Mouse (Mus musculus) frontal cortex, postnatal 36 days (tissue): ENCODE results near the gene Socs3.

Source experiments
- DNase-seq, 2 experiments: peaks; one replicate each; pipeline ENCODE4 v3.0.0; 2022; ENCODE audit warnings: low spot score in 2 of 2

Gene Socs3

GRCm38 (mm10) chr11:117954819-117955218 lies 15.0 kb downstream of the Socs3 start:
- no peak for DNase-seq

GRCm38 (mm10) chr11:117954094-117954493 lies 15.8 kb downstream of the Socs3 start:
- DNase-seq = no peak

- DNase-seq = no peak
Measured at GRCm38 (mm10) chr11:117952174-117952933, 17.5 kb downstream of the Socs3 start.

- DNase-seq = no peak
Measured at GRCm38 (mm10) chr11:117951391-117951790, 18.5 kb downstream of the Socs3 start.

DNA sequence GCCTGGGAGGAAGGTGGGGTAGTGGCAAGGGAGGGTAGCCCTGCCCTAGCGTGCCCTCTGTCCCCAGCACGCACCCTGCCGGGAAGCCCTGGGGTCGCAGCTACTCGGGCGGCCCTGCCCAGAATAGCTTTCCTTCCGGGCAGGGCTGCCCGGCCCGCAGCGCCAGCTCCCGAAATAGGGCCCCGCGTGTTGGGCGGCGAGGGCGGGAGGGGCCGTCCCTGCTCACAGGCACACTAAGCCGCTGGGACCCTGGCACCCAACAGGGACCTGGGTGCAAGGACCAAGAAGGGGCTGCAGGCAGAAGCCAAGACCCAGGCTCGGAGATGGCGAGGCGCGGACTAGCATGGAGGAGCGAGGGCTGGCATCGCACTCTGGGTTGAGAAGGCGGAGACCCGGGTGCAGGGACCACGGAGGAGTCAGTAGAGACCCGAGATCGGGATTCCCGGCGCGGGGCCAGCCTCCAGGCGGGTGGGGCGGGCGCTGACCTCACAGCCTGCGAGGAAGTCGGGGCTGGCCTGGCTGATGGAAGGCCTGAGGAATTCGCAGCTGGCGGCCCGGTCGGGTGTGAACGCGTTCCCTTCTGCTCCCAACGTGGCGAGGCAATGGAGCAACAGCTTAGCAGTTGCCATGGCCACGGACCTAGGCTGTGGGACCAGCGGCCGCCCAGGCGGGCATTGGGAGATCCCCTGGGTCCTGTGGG lies 20.3 kb downstream of the Socs3 start:
- DNase-seq = no peak

DNA sequence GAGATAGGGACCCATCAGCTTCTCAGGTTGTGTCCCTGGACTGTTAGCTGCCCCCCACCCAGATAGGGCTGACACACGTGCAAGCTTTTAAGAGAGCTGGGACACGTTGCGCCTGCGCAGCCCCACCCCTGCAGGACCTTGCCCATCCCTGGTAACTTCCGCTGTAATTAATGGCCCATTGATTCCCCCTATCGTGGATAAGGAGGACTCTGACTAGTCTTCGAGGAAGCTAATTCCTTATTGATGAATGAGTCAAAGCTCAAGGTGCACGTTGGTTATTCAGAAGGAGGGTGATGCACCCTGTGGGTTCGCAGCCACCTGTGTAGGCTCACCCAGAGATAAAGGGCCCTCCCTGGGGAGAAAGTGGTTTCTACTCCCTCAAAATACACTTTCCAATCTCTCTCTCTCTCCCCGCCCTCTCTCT lies 22.8 kb downstream of the Socs3 start:
- DNase-seq = no peak

GRCm38 (mm10) chr11:117946195-117946979 lies 23.5 kb downstream of the Socs3 start:
- no peak for DNase-seq

GRCm38 (mm10) chr11:117941848-117942247 lies 28.0 kb downstream of the Socs3 start:
- no peak for DNase-seq

GRCm38 (mm10) chr11:117941325-117941834 lies 28.5 kb downstream of the Socs3 start:
- no peak for DNase-seq

DNA sequence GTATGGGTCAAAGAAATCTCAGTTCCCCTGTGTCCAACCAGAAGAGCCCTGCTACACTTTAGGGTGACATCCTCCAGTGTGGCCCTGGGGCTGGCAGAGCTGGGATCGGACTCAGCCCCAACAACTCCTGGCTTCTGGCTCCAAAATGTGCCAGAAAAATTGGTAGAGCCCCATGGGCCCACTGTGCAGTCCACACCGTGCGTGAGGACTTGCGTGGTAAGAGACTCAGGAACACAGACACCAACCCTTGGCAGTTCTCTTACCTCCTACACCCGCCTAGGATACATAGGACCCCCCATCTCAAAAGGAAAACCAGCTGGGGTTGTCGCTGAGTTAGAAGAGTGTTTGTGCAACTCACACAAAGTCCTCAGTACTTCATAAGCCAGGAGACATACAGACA lies 29.0 kb downstream of the Socs3 start:
- DNase-seq = no peak

GRCm38 (mm10) chr11:117939741-117940285 lies 30.0 kb downstream of the Socs3 start:
- DNase-seq = peak in 1 of 2 experiments; percentile 77

DNA sequence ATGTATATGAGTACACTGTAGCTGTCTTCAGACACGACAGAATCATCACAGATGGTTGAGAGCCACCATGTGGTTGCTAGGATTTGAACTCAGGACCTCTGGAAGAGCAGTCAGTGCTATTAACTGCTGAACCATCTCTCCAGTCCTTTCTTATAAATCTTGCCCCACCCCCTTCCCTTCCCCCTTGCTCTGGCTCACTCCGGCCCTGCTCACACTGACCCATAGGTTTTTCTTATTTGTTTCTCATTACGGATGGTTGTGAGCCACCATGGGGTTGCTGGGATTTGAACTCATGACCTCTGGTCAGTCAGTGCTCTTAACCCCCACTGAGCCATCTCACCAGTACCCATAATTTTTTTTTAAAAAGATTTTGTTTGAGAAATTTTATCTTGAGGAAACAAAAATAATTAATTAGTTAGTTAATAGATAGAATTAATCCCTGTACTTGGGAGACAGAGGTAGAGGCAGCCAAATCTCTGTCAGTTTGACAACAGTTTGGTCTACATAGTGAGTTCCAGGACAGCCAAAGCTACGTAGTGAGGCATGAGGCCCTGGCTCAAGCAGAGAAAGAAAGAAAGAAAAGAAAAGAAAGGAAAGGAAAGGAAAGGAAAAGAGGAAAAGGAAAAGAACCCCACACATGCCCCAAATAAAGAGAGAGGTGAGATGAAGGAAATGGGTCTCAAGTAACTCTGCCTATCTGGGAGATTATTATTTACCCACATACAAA lies 30.7 kb downstream of the Socs3 start:
- no peak for DNase-seq

DNA sequence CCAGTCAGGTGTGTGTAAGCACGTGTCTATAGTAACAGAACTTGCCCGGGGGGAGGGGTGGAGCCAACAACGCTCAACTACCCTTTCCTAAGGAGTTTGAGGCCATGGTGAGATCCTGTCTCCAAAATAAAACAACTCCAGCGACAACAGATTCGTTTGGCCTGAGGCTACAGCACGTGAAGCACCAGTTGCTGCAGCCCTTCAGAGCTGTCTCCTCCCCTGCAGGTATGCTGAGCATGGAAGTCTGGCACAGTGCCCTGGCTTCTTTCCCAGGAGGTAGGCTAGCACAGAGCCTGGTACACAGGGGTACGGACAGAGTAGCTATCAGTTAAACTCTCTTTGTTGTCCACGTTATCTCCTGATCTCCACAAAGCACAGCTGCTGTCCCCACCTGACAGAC lies 33.6 kb downstream of the Socs3 start:
- no peak for DNase-seq

GRCm38 (mm10) chr11:117935616-117936015 lies 34.2 kb downstream of the Socs3 start:
- DNase-seq = no peak

DNA sequence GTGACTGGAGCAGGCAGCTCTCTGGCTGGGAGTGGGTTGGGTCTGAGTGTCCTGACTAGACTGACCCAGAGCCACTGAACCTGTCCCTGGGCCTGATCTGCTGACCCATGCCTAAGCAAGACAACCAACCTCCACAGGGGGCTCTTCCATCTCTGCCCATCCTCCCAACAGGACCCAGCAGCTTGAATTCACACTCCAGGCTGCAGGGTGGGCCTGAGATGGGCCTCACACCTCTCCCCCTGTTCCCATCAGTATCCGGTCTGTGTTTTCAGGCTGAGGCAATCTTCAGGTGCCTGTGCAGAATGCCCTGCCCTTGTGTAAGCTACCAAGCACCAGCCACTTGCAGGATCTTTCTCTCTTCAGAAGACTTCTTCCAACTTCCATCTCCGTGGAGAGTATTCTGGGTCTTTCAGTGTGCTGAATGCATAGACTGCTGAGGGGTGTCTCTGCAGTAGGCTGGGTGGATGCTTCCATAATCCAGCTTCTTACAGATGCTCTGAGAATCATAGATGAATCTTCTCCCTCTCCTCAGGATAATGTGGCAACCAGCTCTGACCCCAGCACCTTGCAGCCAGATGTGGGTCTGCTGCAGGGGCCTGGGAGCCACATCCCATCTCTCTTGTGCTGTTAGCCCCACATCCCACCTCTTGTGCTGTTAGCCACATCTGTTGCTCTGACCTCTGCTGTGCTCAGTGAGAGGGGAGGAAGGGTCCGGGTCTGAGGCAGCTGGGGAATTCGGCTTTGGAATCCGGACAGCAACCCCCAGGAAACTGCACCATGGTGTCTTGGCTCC lies 35.1 kb downstream of the Socs3 start:
- no peak for DNase-seq

DNA sequence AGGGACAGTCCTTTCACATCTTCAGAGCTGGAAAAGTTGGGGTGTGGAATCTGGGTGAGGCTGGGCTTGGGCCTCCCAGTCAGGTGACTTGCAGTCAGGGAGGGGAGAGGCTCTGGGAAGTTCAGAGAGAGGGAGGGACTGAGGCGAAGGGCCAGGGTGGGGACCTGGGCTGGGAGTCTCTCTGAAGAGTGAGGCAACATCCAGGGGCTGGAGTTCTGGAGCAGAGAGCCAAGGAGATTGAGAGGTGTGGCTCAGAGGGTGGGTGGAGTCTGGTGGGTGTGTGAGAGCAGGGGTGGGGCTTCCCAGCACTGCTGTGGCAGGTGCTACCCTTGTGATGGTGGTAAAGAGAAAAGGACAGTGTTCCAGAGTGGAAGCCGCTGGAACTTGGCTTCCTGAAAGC lies 35.7 kb downstream of the Socs3 start:
- no peak for DNase-seq

- DNase-seq = peak; percentile 68 to 70
Measured at GRCm38 (mm10) chr11:117932195-117932594, 37.7 kb downstream of the Socs3 start.

DNA sequence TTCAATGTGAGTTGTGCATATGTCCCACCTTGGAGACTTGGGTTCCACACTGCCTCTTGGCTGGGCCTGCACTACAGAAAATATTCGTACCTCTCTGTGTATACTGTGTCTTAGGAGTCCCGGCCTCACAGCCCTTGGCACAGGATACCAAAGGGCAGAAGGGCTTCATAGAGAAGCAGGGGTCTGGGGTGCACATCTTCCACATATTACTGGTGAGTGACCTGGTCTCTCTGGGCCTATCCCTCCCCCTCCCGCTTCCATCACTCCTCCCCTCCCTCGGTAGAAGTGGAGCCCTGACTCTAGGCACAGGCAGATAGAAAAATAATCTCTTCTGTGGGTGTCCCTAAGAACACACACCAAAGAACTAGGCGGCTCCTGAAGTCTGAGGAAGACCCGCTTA lies 38.3 kb downstream of the Socs3 start:
- DNase-seq = no peak

GRCm38 (mm10) chr11:117930781-117931338 lies 39.0 kb downstream of the Socs3 start:
- peak; percentile 40 to 42 for DNase-seq

- DNase-seq = no peak
Measured at GRCm38 (mm10) chr11:117925541-117925940, 44.3 kb downstream of the Socs3 start.
